Mouse (Mus musculus) layer of hippocampus, adult 8-10 months (tissue): Measurements from ENCODE around the gene Olfr1167. TPM values are rescaled to one million over a fixed set of nuclear protein-coding genes. Genes with fewer than 3 reads are reported as not detected.
"Not testable (repeated sequence)": the region's sequence is repeated elsewhere in the genome, so short reads cannot be mapped to it uniquely, and the experiment has no call there.

Experiments used
- DNase-seq, 2 experiments: peaks; one replicate each; pipeline ENCODE4 v3.0.0; 2022; ENCODE audit warnings: low spot score in 2 of 2
- total RNA-seq, 4 experiments: library from RNA; stranded (reverse); gene quantifications; 2 replicates each; pipeline ENCODE4 v1.2.4; 2022

Gene Olfr1167
- total RNA-seq: not detected

- not testable (repeated sequence) for DNase-seq
Measured at GRCm38 (mm10) chr2:88155093-88155492, at the start of gene Olfr1167. Gene Olfr1167 (minus strand): TSS chr2:88155193.

DNA sequence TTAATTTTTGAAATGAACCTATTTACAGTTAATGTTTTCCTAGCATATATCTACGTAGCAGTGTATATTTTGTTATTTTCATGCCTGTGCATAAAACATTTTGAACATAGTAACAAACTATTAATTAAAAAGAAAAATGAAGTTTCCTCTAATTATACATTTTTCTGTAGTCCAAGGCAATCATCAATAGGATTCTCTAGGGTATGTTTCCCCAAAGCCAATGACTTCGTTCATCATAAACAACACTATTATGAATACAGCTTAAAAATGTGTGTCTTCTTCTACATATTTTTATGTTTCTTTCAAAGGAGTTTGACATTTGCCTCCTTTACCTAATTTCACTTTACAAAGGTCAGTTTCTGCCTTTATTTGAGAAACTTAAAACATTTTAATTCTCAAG is 26.6 kb upstream of the Olfr1167 start, which contains the start of gene Olfr1168:
Olfr1168 (plus strand) TSS at position 301 of the 400 bp plus-strand sequence.
- DNase-seq: no peak

GRCm38 (mm10) chr2:88128172-88128571 is 26.8 kb downstream of the Olfr1167 start, which contains the start of gene Olfr1166:
Gene Olfr1166 (minus strand): TSS chr2:88128272.
- DNase-seq: no peak

Other genes with a start within 250 kb of the Olfr1167 start
- not detected for gene Olfr1155, start 210.1 kb downstream of the Olfr1167 start, total RNA-seq
- not detected for gene Olfr1156, start 202.1 kb downstream of the Olfr1167 start, total RNA-seq
- not detected for gene Olfr1157, start 186.9 kb downstream of the Olfr1167 start, total RNA-seq
- gene Olfr74, start 180.5 kb downstream of the Olfr1167 start, total RNA-seq: not detected
- not detected for gene Olfr1158, start 165.1 kb downstream of the Olfr1167 start, total RNA-seq
- gene Olfr1160, start 146.9 kb downstream of the Olfr1167 start, total RNA-seq: not detected
- gene Olfr1161, start 132.4 kb downstream of the Olfr1167 start, total RNA-seq: not detected
- not detected for gene Olfr73, start 117.5 kb downstream of the Olfr1167 start, total RNA-seq
- gene Olfr1162, start 104.1 kb downstream of the Olfr1167 start, total RNA-seq: not detected
- gene Olfr1163, start 83.4 kb downstream of the Olfr1167 start, total RNA-seq: not detected
- gene Olfr1164, start 61.2 kb downstream of the Olfr1167 start, total RNA-seq: not detected
- gene Olfr1166, start 26.9 kb downstream of the Olfr1167 start, total RNA-seq: not detected
- not detected for gene Olfr1168, start 26.7 kb upstream of the Olfr1167 start, total RNA-seq
- gene Olfr1170, start 73.1 kb upstream of the Olfr1167 start, total RNA-seq: not detected
- not detected for gene Olfr1173, start 124.7 kb upstream of the Olfr1167 start, total RNA-seq
- gene Olfr1174-ps, start 159.9 kb upstream of the Olfr1167 start, total RNA-seq: not detected
- not detected for gene Olfr1175-ps, start 172.0 kb upstream of the Olfr1167 start, total RNA-seq
- gene Olfr1176, start 181.5 kb upstream of the Olfr1167 start, total RNA-seq: not detected
- not detected for gene Olfr1177-ps, start 191.3 kb upstream of the Olfr1167 start, total RNA-seq
- gene Olfr1178, start 231.9 kb upstream of the Olfr1167 start, total RNA-seq: not detected